Mouse (Mus musculus): ENCODE results near the gene Stim1.
"Not testable (repeated sequence)": the region's sequence is repeated elsewhere in the genome, so short reads cannot be mapped to it uniquely, and the experiment has no call there.

Gene Stim1

DNA sequence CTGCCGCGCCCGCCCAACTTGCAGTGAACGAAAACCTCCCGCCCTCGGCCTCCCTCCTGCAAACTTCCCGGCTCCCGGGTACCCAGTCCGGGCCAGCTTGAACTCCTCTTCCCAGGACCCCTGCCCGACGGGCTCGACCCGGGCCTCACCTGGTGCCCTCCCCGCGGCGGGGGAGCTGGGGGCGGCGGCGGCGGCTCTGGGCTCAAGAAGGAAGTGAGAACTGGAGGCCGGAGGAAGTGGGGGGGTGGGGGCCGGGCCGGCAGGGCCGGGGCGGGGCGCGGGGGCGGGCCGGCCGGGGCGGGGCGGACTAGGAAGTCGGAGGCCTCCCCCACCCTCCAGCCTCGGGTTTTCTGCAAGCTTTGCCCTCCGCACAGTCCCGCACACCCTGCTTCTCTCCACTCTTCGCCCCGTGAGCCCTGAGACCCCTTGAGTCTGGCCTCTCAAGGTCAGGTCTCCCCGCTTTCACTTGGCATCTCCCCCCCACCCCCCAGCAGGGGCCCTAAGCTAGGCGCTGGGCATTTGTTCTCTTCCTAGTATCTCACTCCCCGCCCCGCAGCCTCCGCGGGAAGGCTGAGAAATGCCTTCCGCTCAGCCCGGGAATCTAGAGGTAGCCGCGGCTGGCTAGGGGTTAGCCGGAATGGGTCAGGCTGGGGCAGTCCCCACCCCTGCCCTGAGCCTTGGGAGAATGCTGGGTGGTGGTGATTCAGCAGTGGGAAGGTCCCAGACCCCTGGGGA, 17.5 kb upstream of the Stim1 start:
- peak; percentile 61 for DNase-seq (ENCODE audit: low spot score)

DNA sequence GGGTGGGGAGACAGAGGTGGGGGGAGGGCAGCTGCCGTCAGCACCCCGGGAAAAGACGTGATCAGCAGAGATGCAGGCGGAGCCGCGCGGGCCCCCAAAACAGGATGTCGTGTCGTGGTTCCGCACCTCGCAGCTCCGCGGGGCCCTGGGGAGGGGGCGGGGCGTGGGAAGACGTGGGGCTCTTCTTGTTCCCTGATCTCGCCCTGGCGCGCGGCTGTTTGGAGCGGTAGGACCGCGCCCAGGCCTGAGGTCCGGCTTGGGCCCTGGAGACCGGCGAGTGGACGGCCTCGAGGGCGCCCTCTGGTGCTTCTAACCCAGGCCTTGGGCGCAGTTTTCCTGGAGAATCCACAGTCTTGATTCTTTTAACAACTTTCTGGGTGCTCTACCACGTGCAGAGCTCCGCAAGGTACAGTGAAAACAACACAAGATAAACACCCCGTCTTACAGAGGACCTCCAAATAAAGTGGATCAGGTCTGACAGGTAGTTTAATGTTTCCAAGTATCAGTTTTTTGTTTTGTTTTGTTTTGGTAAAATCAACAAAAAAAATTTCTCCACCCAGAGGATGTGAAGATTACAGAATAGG, 16.9 kb upstream of the Stim1 start:
- peak; percentile 88 for DNase-seq (ENCODE audit: low spot score)

DNA sequence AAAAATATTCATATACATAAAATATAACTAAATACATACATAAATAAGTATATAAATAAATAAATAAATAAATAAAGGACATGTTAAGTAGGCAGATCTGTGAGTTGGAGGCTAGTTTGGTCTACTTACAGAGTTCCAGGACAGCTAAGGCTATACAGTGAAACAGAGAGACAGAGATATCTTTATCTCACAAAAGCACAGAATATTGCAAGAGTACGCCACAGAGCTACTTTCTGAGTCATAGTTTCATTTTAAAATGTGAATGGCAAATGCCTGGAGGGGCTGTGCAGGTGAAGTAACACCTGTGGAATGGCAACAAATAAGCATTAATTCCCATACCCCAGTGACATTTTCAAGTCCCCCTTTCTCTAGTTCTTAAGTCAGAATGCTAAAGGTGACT, 14.0 kb upstream of the Stim1 start:
- DNase-seq (ENCODE audit: low spot score), result no peak

DNA sequence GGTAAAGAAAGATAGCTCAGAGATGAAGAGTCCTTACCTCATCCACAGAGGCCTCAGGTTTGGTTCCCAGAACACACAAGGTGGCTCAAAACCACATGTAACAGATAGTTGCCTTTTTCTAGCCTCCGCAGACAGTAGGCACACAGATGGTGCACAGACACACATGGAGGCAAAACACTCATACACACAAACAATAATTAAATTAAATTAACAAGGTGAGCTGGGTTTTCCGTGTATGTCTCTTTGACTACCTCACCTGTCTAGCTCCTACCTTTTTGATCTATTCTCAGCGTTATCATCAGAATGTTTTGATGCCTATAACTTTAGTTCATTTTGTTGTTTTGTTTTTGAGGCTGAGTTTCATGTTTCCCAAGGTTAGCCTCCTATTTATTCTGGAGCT, 11.7 kb upstream of the Stim1 start, which contains the start of gene Rhog:
TSS of gene Rhog (minus strand) at position 101 of the 400 bp plus-strand sequence.
- DNase-seq (ENCODE audit: low spot score), result no peak

DNA sequence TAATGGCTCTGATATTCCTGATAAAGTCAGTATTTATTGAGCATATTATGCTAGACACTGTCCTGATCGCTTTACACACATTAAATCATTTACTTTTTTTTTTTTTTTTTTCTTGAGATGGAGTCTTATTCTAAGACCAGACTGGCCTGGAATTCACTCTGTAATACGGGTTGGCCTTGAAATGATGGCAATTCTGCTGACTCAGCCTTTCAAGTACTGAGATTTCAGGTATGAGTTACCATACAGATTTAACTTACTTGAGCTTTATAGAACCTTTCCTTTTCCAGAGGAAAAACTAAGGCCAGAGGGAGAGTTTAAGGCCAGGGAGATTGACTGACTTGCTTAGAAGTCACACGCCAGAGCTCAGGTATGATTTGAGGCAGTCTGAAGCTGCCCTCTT, 11.0 kb upstream of the Stim1 start:
- no peak for DNase-seq (ENCODE audit: low spot score)

DNA sequence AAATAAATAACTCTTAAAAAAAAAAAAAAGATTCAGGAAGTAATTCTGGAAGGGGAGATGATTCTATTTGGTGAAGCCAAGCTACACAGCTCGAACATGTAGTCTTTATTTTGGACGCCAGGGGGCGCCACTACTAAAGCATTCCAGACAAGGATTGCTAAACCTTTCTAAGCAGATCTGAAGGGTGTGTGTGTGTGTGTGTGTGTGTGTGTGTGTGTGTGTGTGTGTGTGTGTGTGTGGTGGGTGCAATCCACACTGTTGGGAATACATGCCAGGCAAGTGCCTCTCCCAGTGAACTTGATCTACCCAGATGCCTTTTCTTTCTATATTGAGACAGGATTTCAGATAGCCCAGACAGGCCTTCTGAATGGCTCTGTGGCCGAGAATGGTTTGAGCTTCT, 9.4 kb upstream of the Stim1 start:
- DNase-seq (ENCODE audit: low spot score), result peak; percentile 79

DNA sequence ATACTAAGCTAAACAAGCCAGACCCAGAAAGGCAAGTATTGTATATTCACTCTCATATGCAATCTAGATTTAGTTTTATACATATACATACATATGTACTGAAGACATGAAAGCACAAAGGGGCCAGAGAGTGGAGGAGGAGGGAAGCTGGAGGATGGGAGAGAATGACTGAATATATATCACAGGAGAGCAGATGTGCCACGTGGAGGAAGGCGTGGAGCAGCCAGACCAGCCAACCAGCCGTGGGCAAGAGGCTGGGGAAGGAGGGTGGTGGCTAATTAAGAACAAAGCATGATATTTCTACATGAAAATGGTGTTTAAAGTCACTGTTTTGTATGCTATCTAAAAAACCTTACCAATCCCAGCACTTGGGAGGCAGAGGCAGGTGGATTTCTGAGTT, 8.9 kb upstream of the Stim1 start:
- no peak for DNase-seq (ENCODE audit: low spot score)

DNA sequence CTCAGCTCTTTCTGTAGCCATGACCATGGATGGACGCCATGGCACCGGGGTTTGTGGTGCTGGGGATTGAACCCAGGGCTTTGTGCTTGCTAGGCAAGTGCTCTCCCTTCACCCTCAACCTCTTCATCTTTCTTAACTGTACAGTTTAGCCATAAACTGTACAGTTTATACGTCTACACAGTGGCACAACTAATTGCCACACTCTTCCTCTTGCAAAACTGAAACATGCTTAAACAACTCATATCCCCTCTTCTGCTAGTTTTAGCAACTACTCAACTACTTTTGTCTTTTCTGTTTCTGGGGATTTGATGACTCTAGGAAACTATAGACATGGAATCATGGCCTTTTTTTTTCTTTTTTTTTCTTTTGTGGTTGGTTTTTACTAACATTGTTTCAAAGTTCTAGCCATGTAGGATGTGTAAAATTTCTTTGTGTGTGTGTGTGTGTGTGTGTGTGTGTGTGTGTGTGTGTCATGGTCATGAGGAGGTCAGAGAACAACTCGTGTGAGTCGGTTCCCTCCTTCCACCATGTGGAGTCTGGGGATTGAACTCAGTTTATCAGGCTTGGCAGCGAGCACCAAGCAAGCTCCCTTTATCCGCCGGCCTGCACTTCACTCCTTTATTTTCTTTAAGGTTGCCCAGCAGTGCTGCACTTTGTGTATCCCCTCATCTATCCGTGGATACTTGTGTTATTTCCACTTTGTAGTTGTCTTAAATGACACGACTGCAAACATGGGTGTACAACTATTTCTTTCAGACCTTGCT, 7.7 kb upstream of the Stim1 start:
- no peak for DNase-seq (ENCODE audit: low spot score)

DNA sequence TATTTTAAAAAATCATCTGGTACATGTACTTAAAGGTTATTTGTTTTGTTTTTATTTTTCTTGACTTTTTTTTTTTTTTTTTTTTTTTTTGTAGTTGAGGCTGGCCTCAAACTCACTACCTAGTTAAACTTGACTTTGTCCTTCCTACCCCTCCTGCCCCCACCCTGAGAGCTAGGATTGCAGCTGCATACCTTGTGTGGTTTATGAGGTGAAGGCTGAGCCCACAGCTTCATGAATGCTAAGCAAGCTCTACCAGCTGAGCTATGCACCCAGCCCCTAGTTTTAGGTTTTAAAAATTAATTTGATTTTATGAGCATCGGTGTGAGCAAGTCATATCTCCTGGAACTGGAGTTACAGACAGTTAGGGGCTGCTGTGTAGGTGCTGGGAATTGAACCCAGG, 7.1 kb upstream of the Stim1 start:
- no peak for DNase-seq (ENCODE audit: low spot score)

DNA sequence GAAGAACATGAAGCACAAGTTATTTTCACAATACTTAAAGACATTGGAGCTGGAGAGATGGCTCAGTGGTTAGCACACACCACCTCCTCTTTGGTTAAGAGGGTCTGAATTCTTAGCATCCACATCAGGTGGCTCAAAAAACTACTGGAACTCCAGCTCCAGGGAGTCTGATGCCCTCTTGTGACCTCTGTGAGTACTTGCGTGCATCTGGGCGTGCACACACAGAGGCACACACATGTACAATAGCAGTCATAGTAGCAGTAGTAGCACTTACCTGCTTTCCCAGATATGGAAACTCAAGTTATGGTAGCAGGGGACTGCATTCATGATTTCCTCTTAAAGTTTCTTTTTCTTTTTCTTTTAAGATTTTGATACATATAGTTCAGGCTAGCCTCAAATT, 4.6 kb upstream of the Stim1 start:
- DNase-seq (ENCODE audit: low spot score), result no peak

DNA sequence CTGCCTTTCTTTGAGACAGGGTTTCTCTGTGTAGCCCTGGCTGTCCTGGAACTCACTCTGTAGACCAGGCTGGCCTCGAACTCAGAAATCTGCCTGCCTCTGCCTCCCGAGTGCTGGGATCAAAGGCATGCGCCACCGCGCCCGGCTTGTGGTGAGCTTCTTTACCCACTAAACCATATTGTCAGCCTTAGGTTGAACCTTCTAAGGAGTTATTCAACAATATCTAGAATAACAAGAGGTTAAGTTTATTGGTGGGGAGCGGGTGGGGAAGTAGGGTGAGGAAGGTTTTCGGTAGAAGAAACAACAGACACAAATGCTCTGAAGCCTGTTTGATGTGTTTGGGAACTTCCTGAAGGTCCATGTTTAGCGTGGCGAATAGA, 1.6 kb upstream of the Stim1 start:
- not testable (repeated sequence) for DNase-seq (ENCODE audit: low spot score)

DNA sequence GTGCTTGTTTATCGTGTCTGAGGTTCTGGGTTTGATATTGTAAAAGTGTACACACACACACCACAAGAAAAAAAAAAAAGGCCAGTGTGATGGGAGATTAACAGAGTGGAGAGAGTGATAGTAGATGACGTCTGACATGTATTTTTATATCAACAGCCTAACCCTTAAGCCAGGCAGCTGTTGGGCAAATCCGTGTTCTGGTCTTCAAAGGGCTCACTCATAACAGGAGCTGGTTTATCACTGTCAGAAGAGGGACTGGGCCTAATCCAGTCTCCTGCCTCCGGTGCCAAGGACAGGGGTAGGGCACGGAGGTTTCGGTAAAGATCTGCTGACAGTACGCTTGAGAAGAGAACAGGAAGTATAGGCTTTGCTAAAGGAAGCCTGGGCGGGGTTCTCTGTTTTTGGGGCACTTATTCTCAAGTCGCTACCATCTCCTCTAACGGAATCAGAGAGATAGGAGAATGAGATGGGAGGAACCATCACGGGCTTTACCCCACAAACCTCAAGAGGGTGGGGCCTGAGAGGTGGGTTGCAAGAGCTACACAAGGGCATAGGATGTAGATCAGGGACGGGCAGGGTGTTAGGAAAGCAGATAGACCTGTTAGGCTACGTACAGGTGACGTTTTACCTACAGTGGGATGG, 1.1 kb upstream of the Stim1 start:
- DNase-seq (ENCODE audit: low spot score), result no peak

DNA sequence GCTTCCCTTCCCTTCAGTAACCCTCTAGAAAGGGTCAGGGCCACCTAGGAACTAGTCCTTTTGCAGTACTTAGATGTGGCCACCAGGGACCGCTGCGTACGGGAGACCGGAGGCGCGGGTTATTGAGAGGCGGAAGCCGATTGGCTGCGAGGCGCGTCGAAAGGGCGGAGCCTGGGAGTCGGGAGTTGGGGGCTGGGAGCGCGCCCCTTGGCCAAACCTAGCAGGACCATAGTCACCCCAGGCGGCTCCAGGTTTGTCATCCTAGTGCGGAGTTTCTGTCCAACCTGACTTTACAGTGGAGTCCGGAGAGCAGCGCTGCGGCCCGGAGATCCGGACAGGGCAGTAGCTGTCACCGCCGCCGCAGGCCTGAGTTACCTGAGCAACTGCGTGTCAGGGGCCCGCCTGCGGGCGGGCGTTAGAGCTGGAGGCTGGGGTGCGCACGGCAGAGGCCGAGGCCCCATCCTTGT, 460 bp upstream of the Stim1 start:
- peak; percentile 93 for DNase-seq (ENCODE audit: low spot score)

DNA sequence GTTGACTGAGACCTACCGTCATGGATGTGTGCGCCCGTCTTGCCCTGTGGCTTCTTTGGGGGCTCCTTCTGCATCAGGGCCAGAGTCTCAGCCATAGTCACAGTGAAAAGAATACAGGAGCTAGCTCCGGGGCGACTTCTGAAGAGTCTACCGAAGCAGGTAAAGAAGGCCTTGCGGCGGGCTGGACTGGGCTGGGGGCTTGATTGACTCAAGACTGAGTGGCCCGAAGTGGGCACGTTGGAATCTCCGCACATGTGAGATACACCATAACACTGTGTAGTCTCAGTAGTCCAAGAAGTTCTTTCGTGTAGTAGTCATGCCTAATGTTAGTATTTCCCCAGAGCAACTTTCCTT, 766 bp downstream of the Stim1 start:
- DNase-seq (ENCODE audit: low spot score), result no peak

DNA sequence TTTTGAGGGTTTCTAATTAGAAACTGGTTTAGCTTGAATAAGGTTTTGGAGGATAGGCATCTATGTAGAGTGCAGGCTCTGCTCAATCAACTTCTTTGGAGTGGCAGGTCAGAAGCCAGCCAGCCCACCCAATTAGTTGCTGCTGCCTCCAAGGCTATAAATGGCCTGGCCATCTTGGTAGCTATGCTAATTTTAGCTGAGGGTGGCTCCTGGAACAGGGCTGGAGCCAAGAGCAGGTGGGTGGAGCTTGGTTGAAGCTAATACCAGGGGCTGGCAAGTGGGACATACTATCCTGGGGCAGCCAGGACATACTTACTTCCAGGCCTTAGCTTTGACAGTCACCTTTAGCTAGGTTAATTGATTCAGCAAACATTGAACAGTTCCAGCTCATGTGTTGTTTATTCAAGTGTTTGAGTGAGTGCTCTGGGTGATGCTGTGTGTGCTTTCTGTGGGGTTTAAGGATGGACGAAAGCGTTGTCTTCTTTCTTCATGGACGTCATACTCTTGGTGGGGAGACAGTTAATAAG, 4.9 kb downstream of the Stim1 start:
- DNase-seq (ENCODE audit: low spot score), result no peak

DNA sequence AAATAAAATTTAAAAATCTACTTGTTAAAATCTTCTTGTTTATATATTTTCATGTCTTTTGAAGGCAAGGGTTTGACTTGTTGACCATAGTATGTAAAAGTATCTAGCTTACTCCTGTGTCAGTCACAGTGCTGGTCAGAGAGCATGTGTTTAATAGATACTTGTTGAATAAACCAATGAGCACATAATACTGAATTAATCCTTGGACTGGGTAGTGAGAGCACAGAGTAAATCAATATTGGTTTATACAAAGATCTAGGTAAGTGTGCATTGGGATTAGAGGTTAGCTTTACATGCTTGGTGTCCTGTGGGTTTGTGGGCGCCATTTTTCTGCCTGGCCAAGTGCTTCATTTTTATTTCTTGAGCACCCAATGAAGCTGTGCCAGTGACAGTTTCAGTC, 13.8 kb downstream of the Stim1 start:
- no peak for DNase-seq (ENCODE audit: low spot score)

DNA sequence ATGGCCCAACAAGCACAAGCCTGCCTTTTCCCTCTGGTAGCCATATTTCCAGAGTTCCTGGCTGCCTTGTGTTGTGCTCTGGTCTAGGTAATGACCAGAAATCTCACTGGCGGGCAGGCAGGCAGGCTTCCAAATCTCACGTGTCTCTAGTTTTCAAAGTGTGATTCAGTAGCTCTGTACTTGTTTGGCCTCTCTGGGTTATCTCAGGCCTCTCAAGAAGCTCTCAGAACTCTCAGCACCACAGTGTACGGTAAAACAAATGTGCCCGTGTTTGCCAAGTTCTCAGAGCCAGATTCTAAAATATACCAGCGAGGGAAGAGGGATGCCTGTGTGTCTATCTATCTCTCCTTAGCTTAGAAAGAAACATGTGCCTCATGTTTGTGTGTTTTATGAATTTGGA, 14.7 kb downstream of the Stim1 start:
- no peak for DNase-seq (ENCODE audit: low spot score)

DNA sequence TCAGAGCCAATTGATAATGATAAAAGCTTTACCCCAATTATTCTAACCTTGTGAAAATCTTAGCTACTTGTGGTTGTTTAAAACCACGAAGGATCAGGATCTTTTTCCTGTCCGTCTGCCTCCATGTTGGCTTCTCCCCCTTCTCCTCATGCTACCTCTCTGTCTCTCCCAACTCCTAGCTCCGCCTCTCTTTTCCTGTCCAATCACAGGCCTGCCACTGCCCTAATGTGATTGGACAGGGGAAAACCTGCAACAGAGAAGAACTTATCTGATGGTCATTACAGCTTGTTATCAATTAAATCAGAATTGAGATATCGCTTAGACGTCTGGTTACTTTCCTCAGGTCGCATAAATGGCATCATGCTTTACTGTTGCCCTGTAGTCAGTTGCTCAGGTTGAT, 21.9 kb downstream of the Stim1 start:
- DNase-seq (ENCODE audit: low spot score), result no peak

DNA sequence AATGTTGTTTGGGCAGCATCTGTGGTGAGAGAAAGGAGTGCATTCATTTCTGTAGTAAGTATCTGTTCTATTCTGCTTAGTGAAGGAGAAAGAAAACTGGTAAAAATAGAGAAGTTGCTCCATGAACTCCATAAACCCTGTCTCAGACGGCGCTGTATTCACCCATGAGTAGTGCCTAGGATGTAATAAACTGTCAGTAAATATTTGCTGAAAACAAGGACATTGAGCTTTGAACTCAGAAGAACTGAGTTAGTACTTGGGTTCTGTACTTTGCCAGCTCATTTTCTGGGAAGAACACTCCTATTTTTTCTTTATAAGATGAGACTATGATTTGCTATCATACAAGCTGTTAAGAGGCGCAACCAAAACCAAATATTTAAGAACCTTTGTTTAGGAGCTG, 24.6 kb downstream of the Stim1 start:
- DNase-seq (ENCODE audit: low spot score), result no peak

DNA sequence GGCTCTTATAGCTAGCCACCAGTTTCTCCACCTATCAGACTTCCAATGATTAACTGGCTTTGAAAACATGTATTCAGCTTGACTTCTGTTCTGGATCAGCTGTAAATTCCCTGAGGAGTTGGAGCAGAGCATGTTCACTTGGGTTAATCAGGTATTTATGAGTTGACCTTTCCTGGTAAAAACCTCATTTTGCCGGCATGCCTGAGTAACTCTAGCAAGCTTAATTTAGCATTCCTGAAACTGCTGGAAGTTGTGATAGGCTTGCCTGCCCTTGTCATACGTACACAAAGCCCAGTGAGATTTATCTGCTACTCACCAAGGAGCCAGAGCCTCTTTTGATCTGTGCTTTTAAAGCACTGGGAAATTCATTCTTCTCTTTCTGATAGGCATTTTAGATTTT, 25.6 kb downstream of the Stim1 start:
- no peak for DNase-seq (ENCODE audit: low spot score)

DNA sequence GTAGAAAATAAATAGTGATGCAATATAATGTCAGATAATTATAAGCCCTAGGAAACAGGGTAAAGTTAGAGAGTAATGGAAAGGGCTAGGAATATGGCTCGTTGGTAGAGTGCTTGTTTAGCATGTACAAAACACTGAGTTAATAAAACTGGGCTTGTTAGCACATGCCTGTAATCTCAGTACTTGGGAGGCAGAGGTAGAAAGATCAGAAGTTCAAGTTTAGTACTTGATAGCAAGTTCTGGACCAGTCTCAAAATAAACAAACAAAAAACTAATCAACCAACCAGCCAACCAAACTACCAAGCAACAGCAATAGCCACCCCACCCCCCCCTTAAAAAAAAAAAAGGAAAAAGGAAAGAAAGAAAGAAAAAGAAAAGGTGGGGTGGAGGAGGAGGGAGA, 33.2 kb downstream of the Stim1 start:
- no peak for DNase-seq (ENCODE audit: low spot score)

DNA sequence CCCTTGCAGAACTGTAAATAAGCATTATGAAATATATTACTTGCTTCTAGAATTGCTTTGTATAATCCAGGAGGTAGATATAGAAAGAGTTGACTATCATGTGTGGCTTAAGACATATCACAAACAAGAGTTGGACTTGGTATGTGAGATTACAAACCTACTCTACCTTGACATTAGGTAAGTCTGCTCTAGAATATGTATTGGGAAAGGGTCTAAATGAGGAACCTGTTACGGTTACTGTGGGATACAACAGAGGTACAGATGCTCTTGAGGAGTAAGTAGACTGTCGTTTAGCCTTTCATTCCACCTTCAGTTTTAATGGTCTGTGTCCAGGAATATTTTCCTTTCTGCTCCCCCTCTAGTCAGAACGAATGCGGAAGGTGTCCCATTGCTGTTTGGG, 34.9 kb downstream of the Stim1 start:
- no peak for DNase-seq (ENCODE audit: low spot score)

DNA sequence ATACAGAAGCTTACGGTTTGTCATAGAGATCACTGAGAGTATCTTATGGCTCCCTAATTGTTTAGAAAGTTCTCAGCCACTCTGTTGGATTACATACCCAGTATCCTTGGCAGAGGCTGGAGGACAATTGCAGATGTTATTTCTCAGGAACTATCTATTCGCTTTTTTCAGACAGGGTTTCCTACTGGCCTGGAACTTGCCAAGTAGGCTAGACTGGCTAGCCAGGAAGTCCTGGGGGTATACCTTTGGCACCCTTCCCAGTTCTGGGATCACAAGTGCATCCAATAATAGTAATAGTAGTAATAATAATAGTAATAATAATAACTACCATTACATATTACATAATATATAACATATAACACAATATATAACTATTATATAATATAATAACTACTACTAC, 38.0 kb downstream of the Stim1 start:
- DNase-seq (ENCODE audit: low spot score), result no peak

All from ovary, postnatal 14 days (tissue).